Mouse (Mus musculus): ENCODE results near the gene Gtf2ird1. TPM values are rescaled to one million over a fixed set of nuclear protein-coding genes. Genes with fewer than 3 reads are reported as not detected.
A peak's percentile ranks its signal among the peaks of the same experiment; 100 is the strongest.

The Gtf2ird1 gene
- polyA plus RNA-seq, 1 experiment = 62.0 TPM

DNA sequence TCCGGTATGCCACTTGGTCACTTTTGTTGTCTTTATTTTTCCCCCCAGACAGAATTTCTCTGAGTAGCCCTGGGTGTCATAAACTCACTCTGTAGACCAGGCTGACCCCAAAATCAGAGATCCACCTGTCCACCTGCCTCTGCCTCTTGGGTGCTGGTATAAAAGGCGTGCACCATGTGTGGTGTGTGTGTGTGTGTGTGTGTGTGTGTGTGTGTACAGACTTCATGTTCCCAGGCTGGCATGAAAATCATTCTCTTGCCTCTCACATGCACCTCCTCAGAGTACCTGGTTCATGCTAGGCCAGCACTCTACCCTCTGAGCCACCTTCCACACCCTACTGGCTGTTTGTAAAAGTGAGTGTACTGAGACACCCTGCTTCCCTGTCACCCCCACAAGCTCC, 5.8 kb upstream of the Gtf2ird1 start:
- Histone ChIP-seq H3ac (ENCODE audit: control insufficient read depth, insufficient read length) (no peak overlapping the region), H3K79me2 (ENCODE audit: control insufficient read depth, insufficient read depth) (no peaks in the 10 kb centered on the region), H3K36me3 (ENCODE audit: control insufficient read depth, insufficient read depth) (no peaks in the 10 kb centered on the region), H3K4me3 (no peak overlapping the region), H3K27me3 (ENCODE audit: control insufficient read depth, insufficient read depth, insufficient read length) (no peaks in the 10 kb centered on the region), H3K4me2 (ENCODE audit: low read depth) (no peak overlapping the region)
- TF ChIP-seq REST (IDR thresholded peaks at IDR 0.05; ENCODE audit: insufficient read depth, insufficient read length) (no peak), TCF12 (IDR thresholded peaks at IDR 0.05; ENCODE audit: insufficient read depth, poor library complexity, severe bottlenecking) (no peak), E2F4 (IDR thresholded peaks at IDR 0.05; ENCODE audit: insufficient read depth) (no peak), POLR2AphosphoS2 (IDR thresholded peaks at IDR 0.05; ENCODE audit: insufficient read length, low read depth) (no peak), MYOG (IDR thresholded peaks at IDR 0.05; ENCODE audit: control insufficient read depth in 1 of 3, insufficient read depth in 1 of 3, insufficient read length in 2 of 3, low read depth in 2 of 3) (no peak), TCF3 (IDR thresholded peaks at IDR 0.05; ENCODE audit: insufficient read length, low read depth) (no peak), POLR2A (IDR thresholded peaks at IDR 0.05; ENCODE audit: insufficient read length, low read depth) (no peak), USF1 (IDR thresholded peaks at IDR 0.05; ENCODE audit: low read depth) (no peak), CEBPB (IDR thresholded peaks at IDR 0.05; ENCODE audit: insufficient read depth, poor library complexity, severe bottlenecking) (no peak)

DNA sequence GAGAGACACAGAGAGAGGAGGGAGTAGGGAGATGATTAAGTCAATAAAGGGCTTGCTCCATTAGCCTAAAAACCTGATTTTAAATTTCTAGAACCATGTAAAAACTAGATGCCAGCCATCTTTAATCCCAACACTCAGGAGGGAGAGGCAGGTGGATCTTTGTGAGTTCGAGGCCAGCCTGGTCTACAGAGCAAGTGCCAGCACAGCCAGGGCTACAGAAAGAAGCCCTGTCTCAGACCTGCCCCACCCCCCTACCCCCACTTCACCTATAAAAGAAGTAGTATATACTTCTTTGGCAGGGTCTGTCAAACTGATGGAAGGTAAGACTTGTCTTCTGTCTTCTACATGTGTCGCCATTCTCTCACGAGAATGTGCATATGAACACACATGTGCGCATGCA, 4.0 kb upstream of the Gtf2ird1 start:
- no peak overlapping the region for H3K4me2 ChIP-seq (ENCODE audit: low read depth)
- TF ChIP-seq POLR2AphosphoS2 (IDR thresholded peaks at IDR 0.05; ENCODE audit: insufficient read length, low read depth) (no peak), SRF (IDR thresholded peaks at IDR 0.05; ENCODE audit: control insufficient read depth, insufficient read length, low read depth) (no peak), TCF3 (IDR thresholded peaks at IDR 0.05; ENCODE audit: insufficient read length, low read depth) (no peak), E2F4 (IDR thresholded peaks at IDR 0.05; ENCODE audit: insufficient read depth) (no peak), MYOD1 (IDR thresholded peaks at IDR 0.05; ENCODE audit: control insufficient read depth in 1 of 3, insufficient read length in 2 of 3, low read depth in 2 of 3) (no peak), TCF12 (IDR thresholded peaks at IDR 0.05; ENCODE audit: insufficient read depth, poor library complexity, severe bottlenecking) (no peak)
- H3ac ChIP-seq (ENCODE audit: control insufficient read depth, insufficient read length) = no peak overlapping the region
- no peaks in the 10 kb centered on the region for H3K27me3 ChIP-seq (ENCODE audit: control insufficient read depth, insufficient read depth, insufficient read length)
- H3K4me3 ChIP-seq = no peak overlapping the region
- peaks cover 8% of the 10 kb centered on the region for H3K79me2 ChIP-seq (ENCODE audit: control insufficient read depth, insufficient read depth)
- no peaks in the 10 kb centered on the region for H3K36me3 ChIP-seq (ENCODE audit: control insufficient read depth, insufficient read depth)

DNA sequence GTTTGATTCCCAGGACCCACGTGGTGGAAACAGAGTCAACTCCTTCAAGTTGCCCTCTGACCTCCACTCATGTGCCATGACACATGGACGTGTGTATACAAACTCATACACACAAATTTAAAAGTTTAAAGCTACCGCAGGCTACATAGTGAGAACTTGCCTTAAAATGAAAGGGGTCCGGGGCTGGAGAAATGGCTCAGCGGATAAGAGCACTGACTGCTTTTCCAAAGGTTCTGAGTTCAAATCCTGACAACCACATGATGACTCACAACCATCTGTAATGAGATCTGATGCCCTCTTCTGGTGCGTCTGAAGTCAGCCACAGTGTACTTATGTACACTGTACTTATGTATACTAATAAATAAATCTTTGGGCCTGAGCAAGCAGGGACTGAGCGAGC, 2.6 kb upstream of the Gtf2ird1 start:
- Histone ChIP-seq H3K27me3 (ENCODE audit: control insufficient read depth, insufficient read depth, insufficient read length) (no peaks in the 10 kb centered on the region), H3K4me3 (no peak overlapping the region), H3K4me2 (ENCODE audit: low read depth) (no peak overlapping the region), H3K79me2 (ENCODE audit: control insufficient read depth, insufficient read depth) (peaks cover 23% of the 10 kb centered on the region), H3K36me3 (ENCODE audit: control insufficient read depth, insufficient read depth) (no peaks in the 10 kb centered on the region), H3ac (ENCODE audit: control insufficient read depth, insufficient read length) (no peak overlapping the region)
- TF ChIP-seq E2F4 (IDR thresholded peaks at IDR 0.05; ENCODE audit: insufficient read depth) = no peak
- no peak for TF ChIP-seq REST (IDR thresholded peaks at IDR 0.05; ENCODE audit: insufficient read depth, insufficient read length)
- no peak for TF ChIP-seq USF1 (IDR thresholded peaks at IDR 0.05; ENCODE audit: low read depth)
- TF ChIP-seq TCF3 (IDR thresholded peaks at IDR 0.05; ENCODE audit: insufficient read length, low read depth) = no peak
- no peak for TF ChIP-seq SRF (IDR thresholded peaks at IDR 0.05; ENCODE audit: control insufficient read depth, insufficient read length, low read depth)
- TF ChIP-seq POLR2A (IDR thresholded peaks at IDR 0.05; ENCODE audit: insufficient read length, low read depth) = no peak
- no peak for TF ChIP-seq MYOD1 (IDR thresholded peaks at IDR 0.05; ENCODE audit: control insufficient read depth in 1 of 3, insufficient read length in 2 of 3, low read depth in 2 of 3)
- TF ChIP-seq MAX (IDR thresholded peaks at IDR 0.05; ENCODE audit: low read depth) = no peak
- TF ChIP-seq CEBPB (IDR thresholded peaks at IDR 0.05; ENCODE audit: insufficient read depth, poor library complexity, severe bottlenecking) = no peak
- TF ChIP-seq MYOG (IDR thresholded peaks at IDR 0.05; ENCODE audit: control insufficient read depth in 1 of 3, insufficient read depth in 1 of 3, insufficient read length in 2 of 3, low read depth in 2 of 3) = no peak
- TF ChIP-seq POLR2AphosphoS2 (IDR thresholded peaks at IDR 0.05; ENCODE audit: insufficient read length, low read depth) = no peak
- no peak for TF ChIP-seq TCF12 (IDR thresholded peaks at IDR 0.05; ENCODE audit: insufficient read depth, poor library complexity, severe bottlenecking)

DNA sequence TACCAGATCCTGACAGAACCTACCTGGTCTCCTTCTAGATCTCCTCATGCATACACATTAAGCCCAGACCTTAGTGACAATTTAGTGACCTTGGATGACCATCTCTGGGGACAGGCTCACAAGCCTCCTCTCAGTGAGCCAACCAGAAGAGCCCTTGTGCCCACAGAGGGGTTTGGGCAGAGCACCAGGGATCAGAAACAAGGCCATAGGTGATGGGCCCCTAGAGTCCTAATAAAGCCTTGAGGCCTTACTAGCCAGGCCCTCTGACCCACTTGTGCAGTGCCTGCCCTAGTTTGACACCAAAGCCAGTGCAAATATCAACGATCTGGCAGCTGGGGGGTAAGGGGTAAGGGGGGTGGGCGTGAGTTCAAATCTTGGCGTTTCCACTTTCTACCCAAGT, 1.9 kb upstream of the Gtf2ird1 start:
- Histone ChIP-seq H3ac (ENCODE audit: control insufficient read depth, insufficient read length) (no peak overlapping the region), H3K4me3 (no peak overlapping the region), H3K4me2 (ENCODE audit: low read depth) (no peak overlapping the region), H3K27me3 (ENCODE audit: control insufficient read depth, insufficient read depth, insufficient read length) (no peaks in the 10 kb centered on the region), H3K79me2 (ENCODE audit: control insufficient read depth, insufficient read depth) (peaks cover 30% of the 10 kb centered on the region), H3K36me3 (ENCODE audit: control insufficient read depth, insufficient read depth) (no peaks in the 10 kb centered on the region)
- TF ChIP-seq TCF3 (IDR thresholded peaks at IDR 0.05; ENCODE audit: insufficient read length, low read depth) = no peak
- TF ChIP-seq REST (IDR thresholded peaks at IDR 0.05; ENCODE audit: insufficient read depth, insufficient read length) = no peak
- TF ChIP-seq MYOG (IDR thresholded peaks at IDR 0.05; ENCODE audit: control insufficient read depth in 1 of 3, insufficient read depth in 1 of 3, insufficient read length in 2 of 3, low read depth in 2 of 3) = no peak
- TF ChIP-seq MAX (IDR thresholded peaks at IDR 0.05; ENCODE audit: low read depth) = no peak
- no peak for TF ChIP-seq E2F4 (IDR thresholded peaks at IDR 0.05; ENCODE audit: insufficient read depth)
- no peak for TF ChIP-seq POLR2AphosphoS2 (IDR thresholded peaks at IDR 0.05; ENCODE audit: insufficient read length, low read depth)
- no peak for TF ChIP-seq CEBPB (IDR thresholded peaks at IDR 0.05; ENCODE audit: insufficient read depth, poor library complexity, severe bottlenecking)
- no peak for TF ChIP-seq MYOD1 (IDR thresholded peaks at IDR 0.05; ENCODE audit: control insufficient read depth in 1 of 3, insufficient read length in 2 of 3, low read depth in 2 of 3)
- no peak for TF ChIP-seq SRF (IDR thresholded peaks at IDR 0.05; ENCODE audit: control insufficient read depth, insufficient read length, low read depth)
- TF ChIP-seq POLR2A (IDR thresholded peaks at IDR 0.05; ENCODE audit: insufficient read length, low read depth) = no peak
- no peak for TF ChIP-seq TCF12 (IDR thresholded peaks at IDR 0.05; ENCODE audit: insufficient read depth, poor library complexity, severe bottlenecking)
- TF ChIP-seq USF1 (IDR thresholded peaks at IDR 0.05; ENCODE audit: low read depth) = no peak

DNA sequence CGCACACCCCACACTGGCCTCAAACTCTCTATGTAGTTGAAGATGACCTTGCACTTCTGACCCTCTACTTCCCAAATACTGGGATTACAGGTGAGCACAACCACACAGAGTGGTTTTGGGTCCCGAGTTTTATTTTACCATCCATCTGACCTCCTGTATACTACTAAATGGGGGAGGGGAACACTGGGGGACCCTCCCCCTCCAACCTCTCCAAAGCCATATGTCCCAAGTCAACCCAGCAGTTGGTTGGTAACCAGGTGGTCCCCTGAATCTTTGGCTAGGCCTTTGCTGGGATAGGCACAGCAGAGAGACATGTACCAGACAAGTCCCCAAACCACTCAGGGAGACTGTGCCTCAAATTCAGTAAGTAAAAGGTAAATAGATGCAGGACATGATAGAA, 855 bp upstream of the Gtf2ird1 start:
- no peak overlapping the region for H3ac ChIP-seq (ENCODE audit: control insufficient read depth, insufficient read length)
- no peak for TF ChIP-seq MYOG (IDR thresholded peaks at IDR 0.05; ENCODE audit: control insufficient read depth in 1 of 3, insufficient read depth in 1 of 3, insufficient read length in 2 of 3, low read depth in 2 of 3)
- TF ChIP-seq MAX (IDR thresholded peaks at IDR 0.05; ENCODE audit: low read depth) = no peak
- TF ChIP-seq SRF (IDR thresholded peaks at IDR 0.05; ENCODE audit: control insufficient read depth, insufficient read length, low read depth) = no peak
- TF ChIP-seq POLR2A (IDR thresholded peaks at IDR 0.05; ENCODE audit: insufficient read length, low read depth) = no peak
- TF ChIP-seq POLR2AphosphoS2 (IDR thresholded peaks at IDR 0.05; ENCODE audit: insufficient read length, low read depth) = no peak
- TF ChIP-seq REST (IDR thresholded peaks at IDR 0.05; ENCODE audit: insufficient read depth, insufficient read length) = no peak
- TF ChIP-seq MYOD1 (IDR thresholded peaks at IDR 0.05; ENCODE audit: control insufficient read depth in 1 of 3, insufficient read length in 2 of 3, low read depth in 2 of 3) = no peak
- TF ChIP-seq TCF3 (IDR thresholded peaks at IDR 0.05; ENCODE audit: insufficient read length, low read depth) = no peak
- no peak for TF ChIP-seq E2F4 (IDR thresholded peaks at IDR 0.05; ENCODE audit: insufficient read depth)
- no peak for TF ChIP-seq TCF12 (IDR thresholded peaks at IDR 0.05; ENCODE audit: insufficient read depth, poor library complexity, severe bottlenecking)
- no peak for TF ChIP-seq USF1 (IDR thresholded peaks at IDR 0.05; ENCODE audit: low read depth)
- TF ChIP-seq CEBPB (IDR thresholded peaks at IDR 0.05; ENCODE audit: insufficient read depth, poor library complexity, severe bottlenecking) = no peak
- peaks cover 40% of the 10 kb centered on the region for H3K79me2 ChIP-seq (ENCODE audit: control insufficient read depth, insufficient read depth)
- H3K4me2 ChIP-seq (ENCODE audit: low read depth) = no peak overlapping the region
- peak overlapping the region; percentile 100 for H3K4me3 ChIP-seq
- H3K36me3 ChIP-seq (ENCODE audit: control insufficient read depth, insufficient read depth) = no peaks in the 10 kb centered on the region
- no peaks in the 10 kb centered on the region for H3K27me3 ChIP-seq (ENCODE audit: control insufficient read depth, insufficient read depth, insufficient read length)

Data from myocyte (in vitro differentiated cells).